Mouse (Mus musculus): Measurements from ENCODE around the gene Ccr6.
A peak's percentile ranks its signal among the peaks of the same experiment; 100 is the strongest.

GRCm38 (mm10) chr17:8240517-8240916, 4.7 kb downstream of the Ccr6 start:
- TF ChIP-seq NRF1 (IDR thresholded peaks at IDR 0.05; ENCODE audit: low read depth, low read length) (no peak), TCF12 (IDR thresholded peaks at IDR 0.05; ENCODE audit: low read depth, low read length) (no peak), CTCF (conservative IDR thresholded peaks at IDR 0.05 in 1 of 2, IDR thresholded peaks at IDR 0.05 in 1 of 2; ENCODE audit: low read depth in 2 of 2, low read length in 2 of 2) (no peak), SMC3 (IDR thresholded peaks at IDR 0.05; ENCODE audit: low read depth, low read length) (no peak), MAFK (IDR thresholded peaks at IDR 0.05; ENCODE audit: insufficient replicate concordance, low read length) (no peak), CHD2 (IDR thresholded peaks at IDR 0.05; ENCODE audit: low read length) (peak; percentile 73), HCFC1 (IDR thresholded peaks at IDR 0.05; ENCODE audit: low read depth, low read length) (no peak), ZKSCAN1 (IDR thresholded peaks at IDR 0.05; ENCODE audit: borderline replicate concordance, low read depth, low read length) (no peak), EP300 (IDR thresholded peaks at IDR 0.05; ENCODE audit: low read length) (no peak), POLR2A (IDR thresholded peaks at IDR 0.05; ENCODE audit: low read depth, low read length) (no peak), MAZ (IDR thresholded peaks at IDR 0.05; ENCODE audit: low read depth, low read length) (no peak), ZC3H11A (IDR thresholded peaks at IDR 0.05; ENCODE audit: low read depth, low read length) (no peak), UBTF (IDR thresholded peaks at IDR 0.05; ENCODE audit: low read depth, low read length) (no peak)

Data from CH12.LX (cell line).